Mouse (Mus musculus): ENCODE results near the gene Fgfr3.

The Fgfr3 gene

GRCm38 (mm10) chr5:33733837-33734236 lies 12.4 kb downstream of the Fgfr3 start:
- DNase-seq = peak; percentile 85

DNA sequence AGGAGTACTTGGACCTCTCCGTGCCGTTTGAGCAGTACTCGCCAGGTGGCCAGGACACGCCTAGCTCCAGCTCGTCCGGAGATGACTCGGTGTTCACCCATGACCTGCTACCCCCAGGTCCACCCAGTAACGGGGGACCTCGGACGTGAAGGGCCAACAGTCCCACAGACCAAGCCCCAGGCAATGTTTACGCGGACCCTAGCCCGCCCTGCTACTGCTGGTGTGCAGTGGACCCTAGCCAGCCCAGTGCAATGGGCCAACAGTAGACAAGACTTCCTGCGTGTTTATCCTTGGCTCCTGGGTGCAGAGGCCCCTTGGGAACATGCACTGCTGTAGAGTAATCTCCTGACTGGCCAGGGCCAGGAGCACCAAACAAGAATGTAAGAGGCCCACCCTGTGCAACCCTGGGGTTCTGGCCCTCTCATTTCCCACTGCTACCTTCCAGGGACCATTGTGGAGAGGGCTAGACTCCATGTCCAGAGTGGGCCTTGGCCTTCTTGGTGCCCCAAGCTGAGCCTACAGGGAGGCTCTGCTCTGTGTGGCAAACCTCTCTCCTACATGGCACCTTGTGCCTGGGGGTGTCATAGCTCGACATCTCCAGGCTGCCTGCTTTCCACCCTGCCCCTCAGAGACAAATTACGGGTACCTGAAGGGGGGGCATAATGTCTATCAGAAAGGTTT lies 14.1 kb downstream of the Fgfr3 start:
- DNase-seq = peak; percentile 88

- DNase-seq = no peak
Observed at GRCm38 (mm10) chr5:33736230-33736629, 14.8 kb downstream of the Fgfr3 start.

DNA sequence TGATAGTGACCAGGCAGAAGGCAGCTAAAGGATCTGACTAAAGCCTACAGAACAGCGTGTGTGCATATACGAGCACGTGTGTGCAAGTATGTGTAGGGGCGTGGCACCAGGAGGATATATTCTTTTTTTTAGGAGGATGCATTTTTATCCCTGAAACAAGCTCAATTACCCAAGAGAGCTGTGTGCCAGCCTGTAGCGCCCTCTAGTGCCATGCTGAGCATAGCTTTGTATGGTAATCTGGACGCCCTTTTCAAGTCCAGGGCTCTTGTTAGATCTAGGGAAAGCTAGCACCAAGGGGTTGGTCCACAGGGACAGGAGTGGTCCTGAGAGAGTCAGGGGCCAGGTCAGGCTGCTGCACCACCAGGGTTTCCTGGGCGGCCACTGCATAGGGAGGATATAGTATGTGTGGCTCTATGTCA lies 16.4 kb downstream of the Fgfr3 start:
- peak; percentile 93 for DNase-seq

DNA sequence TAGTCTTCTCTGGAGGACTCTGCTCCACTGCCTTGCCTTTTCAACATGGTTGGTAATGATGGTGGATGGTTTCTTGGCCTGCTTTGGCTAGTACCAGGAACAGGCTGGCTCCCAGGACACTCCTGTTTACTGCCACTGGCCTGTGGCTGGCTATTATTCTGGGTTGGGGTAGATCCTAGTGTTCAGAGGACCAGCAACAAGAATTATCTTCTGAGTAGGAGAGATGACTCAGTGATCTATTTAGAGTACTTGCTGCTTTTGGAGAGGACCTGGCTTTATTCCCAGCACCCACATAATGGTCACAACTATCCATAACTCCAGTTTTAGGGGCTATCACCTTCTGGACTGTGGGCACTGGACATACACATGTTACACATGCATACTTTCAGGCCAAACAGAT lies 16.9 kb downstream of the Fgfr3 start:
- no peak for DNase-seq

GRCm38 (mm10) chr5:33740548-33740947 lies 19.1 kb downstream of the Fgfr3 start:
- DNase-seq = no peak

DNA sequence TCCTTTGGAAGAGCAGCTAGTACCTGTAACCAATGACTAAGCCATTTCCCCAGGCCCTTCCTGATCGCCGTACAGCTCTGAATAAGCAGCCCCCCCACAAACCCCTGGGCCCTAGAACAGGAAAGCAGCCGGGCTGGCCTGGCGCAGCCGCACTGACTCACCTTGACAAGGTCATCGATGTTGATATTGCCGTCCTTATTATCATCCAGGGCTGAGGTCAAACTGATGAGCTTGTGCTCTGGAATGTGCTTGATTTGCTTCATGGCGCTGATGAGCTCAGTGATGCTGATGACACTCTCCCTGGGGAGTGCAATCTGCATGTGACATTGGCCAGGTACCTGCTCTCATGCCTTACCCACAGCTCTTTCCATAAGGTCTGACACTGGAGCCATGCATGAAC lies 22.0 kb downstream of the Fgfr3 start:
- DNase-seq = peak; percentile 85

DNA sequence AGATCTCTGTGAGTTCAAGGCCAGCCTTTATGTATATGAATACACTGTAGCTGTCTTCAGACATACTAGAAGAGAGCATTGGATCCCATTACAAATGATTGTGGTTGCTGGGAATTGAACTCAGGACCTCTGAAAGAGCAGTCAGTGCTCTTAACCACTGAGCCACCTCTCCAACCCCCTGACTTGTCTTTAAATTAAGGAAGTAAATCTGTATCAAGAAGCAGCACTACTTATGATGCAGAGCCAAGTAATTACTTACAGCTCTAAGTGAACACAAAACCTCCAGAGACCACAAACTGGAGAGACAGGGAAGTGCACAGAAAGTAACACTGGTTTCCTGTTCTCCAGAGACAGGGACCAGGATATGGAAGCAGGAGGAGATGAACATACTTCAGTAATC lies 55.7 kb downstream of the Fgfr3 start:
- DNase-seq = peak; percentile 65

DNA sequence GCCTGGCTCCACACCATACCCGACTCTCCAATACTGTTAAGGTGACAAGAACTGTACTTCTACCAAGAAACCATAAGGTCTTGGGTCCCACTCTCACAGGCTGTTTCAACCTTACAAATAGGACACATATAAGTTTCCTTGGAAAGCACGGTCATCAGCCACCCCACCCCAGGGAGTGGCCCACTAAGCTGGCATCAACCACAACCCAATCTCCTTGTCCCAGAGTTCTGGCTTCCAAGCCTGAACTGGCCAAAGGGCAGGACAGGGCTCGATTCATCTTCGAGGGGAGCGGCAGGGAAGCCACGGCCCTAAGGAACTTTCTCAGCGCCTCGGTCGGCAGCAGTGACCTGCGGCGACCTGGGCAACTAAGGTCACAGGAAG lies 60.5 kb downstream of the Fgfr3 start:
- no peak for DNase-seq

- peak; percentile 100 for DNase-seq
Observed at GRCm38 (mm10) chr5:33782345-33782998, 61.0 kb downstream of the Fgfr3 start, which contains the start of gene Letm1. Letm1 (minus strand) TSS chr5:33782817.

DNA sequence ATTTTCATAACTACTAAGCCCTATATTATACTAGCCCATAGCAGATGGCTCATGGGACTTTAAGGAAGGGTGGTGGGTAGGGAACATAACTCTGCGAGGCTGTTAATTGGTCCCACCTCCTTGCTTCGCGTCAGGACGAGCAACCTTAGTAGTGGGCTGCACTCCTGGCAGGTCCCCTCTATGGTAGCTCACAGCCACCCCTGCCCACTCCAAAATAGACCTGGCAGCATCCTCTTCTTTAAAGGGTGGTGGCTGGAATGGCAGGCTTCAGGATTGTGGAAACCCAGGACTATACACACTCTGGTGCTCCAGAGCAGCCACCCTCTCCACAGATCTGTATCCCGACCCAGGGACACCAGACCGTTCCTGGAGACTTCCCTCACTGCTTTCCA lies 61.5 kb downstream of the Fgfr3 start:
- no peak for DNase-seq

All from heart, adult 11 months (tissue).